Mouse (Mus musculus) urinary bladder, postnatal 4 days (tissue): ENCODE measurements at regions not wholly inside any gene's neighbourhood (a gene's known extent, or its start where the extent isn't known, plus 50 kb on each side); places are given as distances from the start of the nearest gene placed in this dataset.
A peak's percentile ranks its signal among the peaks of the same experiment; 100 is the strongest.

ENCODE experiments used
- DNase-seq, 2 experiments: peaks; one replicate each; pipeline ENCODE4 v3.0.0; 2021 to 2022; ENCODE audit warnings: low spot score in 2 of 2

DNA sequence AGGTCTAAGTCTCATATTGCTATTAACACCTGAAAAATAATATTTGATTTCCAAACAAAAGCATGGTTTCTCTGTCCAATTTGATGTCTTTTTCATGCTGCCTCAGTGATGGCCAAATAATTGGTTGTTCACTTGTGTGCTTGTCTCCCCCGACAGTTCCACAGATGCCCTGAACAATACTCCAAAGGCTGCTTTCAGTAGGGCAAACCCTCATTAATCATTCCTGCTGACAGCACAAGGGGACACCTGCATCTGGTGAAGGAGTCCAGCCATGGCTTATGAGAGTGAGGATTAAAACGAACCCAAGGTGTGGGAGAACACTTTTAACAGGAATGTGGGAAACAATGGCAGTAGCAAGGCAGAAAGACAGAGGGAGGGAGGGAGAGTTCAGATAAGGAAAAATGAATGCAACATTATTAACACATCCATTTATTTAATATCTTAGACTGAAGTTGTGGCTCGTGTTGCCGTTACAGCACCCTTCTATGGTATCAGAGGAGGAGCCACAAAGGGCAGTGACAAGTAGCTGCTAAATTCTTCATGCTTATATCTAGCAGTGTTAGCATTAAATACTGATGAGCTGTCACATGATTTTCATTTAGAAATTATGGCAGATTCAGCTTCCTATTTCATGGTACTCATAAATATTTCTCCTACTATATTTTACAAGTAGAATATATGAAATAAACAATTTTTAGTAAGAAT, 501.8 kb upstream of the Mms22l start:
- no peak for DNase-seq

DNA sequence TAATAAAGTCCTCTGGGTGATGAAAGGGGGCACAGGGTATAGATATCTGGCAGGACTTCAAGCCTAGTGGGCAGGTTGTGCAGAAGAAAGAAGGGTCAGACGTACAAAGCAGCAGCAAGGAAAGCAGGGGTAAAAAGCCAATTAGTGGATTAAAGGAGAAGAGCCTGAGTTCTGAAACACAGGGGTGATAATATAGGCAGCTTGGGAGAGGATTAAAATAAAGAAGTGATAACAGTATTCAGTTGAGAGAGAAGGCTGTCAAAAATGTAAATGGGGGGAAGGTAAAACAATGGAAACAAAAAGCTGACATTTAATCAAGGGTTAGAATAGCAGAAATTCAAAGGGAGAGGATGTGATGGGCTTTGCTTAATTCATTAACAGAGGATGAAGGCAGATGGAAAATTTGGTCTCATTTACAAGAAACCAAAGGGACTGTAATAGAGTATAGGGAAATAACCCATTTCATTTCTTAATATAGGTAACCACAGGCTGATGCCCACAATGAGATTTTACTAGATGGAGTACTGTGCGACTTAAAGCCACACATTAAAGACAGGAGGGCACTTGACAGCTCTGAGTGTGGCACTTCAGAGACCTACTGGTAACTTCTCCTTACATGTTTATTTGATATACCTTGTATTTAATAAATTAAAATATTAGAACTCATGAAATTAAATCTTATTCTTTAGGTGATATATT, 489.8 kb upstream of the Mms22l start:
- no peak for DNase-seq

DNA sequence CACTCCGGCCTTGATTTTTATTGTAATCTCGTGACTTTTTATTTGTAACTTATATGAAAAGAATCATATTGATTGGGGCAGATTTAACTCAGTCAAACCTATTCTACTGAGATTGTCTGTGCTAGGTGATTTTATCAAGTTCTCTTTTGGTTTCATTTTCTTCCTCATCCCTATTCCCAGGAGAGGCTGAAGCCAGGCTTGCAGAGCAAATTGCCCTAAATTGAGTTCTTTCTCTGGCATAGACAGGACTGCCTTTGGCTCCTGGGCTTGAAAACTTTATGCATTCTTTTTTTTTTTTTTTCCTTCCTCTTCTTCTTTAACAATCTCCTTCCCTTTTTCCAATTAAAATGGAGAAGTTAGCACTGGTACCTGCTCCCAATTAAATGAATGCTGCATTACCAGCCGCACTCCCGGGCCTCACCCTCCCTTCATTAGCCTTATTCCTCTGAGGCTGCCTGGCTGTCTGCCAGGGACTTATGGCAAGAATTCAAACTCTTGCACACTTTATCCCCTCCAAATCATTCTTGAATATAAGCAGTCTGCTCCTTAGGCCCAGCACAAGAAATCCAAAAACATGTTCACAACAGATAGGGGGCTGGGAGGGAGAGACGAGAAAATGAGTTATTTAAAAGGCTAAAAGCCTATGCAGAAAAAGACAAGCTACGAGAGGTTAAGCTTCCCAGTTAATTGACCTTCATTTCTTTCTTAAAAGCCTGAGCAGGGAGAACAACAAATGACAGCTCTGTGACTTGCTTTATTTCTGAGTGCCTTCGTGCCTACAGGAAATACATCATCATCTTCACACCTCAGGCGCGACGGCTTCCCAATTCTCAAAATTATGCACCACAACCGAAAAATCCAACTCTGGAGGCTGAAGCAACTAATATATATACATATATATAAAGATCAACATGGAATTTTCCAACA, 476.8 kb upstream of the Mms22l start:
- peak; percentile 18 to 69 for DNase-seq
